Mouse (Mus musculus): ENCODE measurements around the gene Myl3.

The Myl3 gene

GRCm38 (mm10) chr9:110731859-110732258, 9.8 kb upstream of the Myl3 start:
- DNase-seq, result no peak

GRCm38 (mm10) chr9:110732623-110733022, 9.0 kb upstream of the Myl3 start:
- DNase-seq, result peak; percentile 87 to 90

GRCm38 (mm10) chr9:110733102-110733501, 8.6 kb upstream of the Myl3 start:
- no peak for DNase-seq

- DNase-seq, result no peak
Observed at GRCm38 (mm10) chr9:110734154-110734553, 7.5 kb upstream of the Myl3 start.

- peak in 1 of 2 experiments; percentile 53 for DNase-seq
Observed at GRCm38 (mm10) chr9:110736362-110736761, 5.3 kb upstream of the Myl3 start.

GRCm38 (mm10) chr9:110738054-110738453, 3.6 kb upstream of the Myl3 start:
- DNase-seq, result no peak

GRCm38 (mm10) chr9:110739961-110740360, 1.7 kb upstream of the Myl3 start:
- DNase-seq, result no peak

- peak in 1 of 2 experiments; percentile 26 for DNase-seq
Observed at GRCm38 (mm10) chr9:110742295-110742950, 762 bp downstream of the Myl3 start.

- no peak for DNase-seq
Observed at GRCm38 (mm10) chr9:110742951-110743455, 1.3 kb downstream of the Myl3 start.

GRCm38 (mm10) chr9:110743456-110744323, 2.0 kb downstream of the Myl3 start:
- peak in 1 of 2 experiments; percentile 27 for DNase-seq

GRCm38 (mm10) chr9:110745752-110746151, 4.1 kb downstream of the Myl3 start:
- DNase-seq, result peak; percentile 82 to 89

GRCm38 (mm10) chr9:110746238-110746637, 4.6 kb downstream of the Myl3 start:
- DNase-seq, result peak in 1 of 2 experiments; percentile 50

GRCm38 (mm10) chr9:110746961-110747360, 5.3 kb downstream of the Myl3 start, which contains the start of gene Pth1r:
Gene Pth1r, minus strand, starts transcription at chr9:110747145.
- peak; percentile 79 to 81 for DNase-seq

- peak; percentile 84 to 88 for DNase-seq
Observed at GRCm38 (mm10) chr9:110748451-110748850, 6.8 kb downstream of the Myl3 start.

GRCm38 (mm10) chr9:110750404-110751187, 8.9 kb downstream of the Myl3 start:
- no peak for DNase-seq

GRCm38 (mm10) chr9:110751412-110751811, 9.8 kb downstream of the Myl3 start:
- DNase-seq, result no peak

- no peak for DNase-seq
Observed at GRCm38 (mm10) chr9:110752917-110753435, 11.3 kb downstream of the Myl3 start.

- no peak for DNase-seq
Observed at GRCm38 (mm10) chr9:110753773-110754172, 12.1 kb downstream of the Myl3 start.

GRCm38 (mm10) chr9:110757816-110758215, 16.2 kb downstream of the Myl3 start:
- DNase-seq, result no peak

GRCm38 (mm10) chr9:110758605-110759004, 16.9 kb downstream of the Myl3 start:
- DNase-seq, result peak in 1 of 2 experiments; percentile 66

- peak; percentile 65 to 83 for DNase-seq
Observed at GRCm38 (mm10) chr9:110759265-110759664, 17.6 kb downstream of the Myl3 start.

GRCm38 (mm10) chr9:110760886-110761285, 19.2 kb downstream of the Myl3 start:
- no peak for DNase-seq

GRCm38 (mm10) chr9:110762763-110763162, 21.1 kb downstream of the Myl3 start:
- DNase-seq, result no peak
